Mouse (Mus musculus) spleen, adult 12 weeks (tissue): Measurements from ENCODE around the gene Sec16a.
A peak's percentile ranks its signal among the peaks of the same experiment; 100 is the strongest.

Experiments
- DNase-seq: peaks from one replicate; pipeline ENCODE4 v3.0.0; 2022; ENCODE audit warnings: low spot score

The Sec16a gene

GRCm38 (mm10) chr2:26444946-26445665 is at the start of gene Sec16a:
Sec16a (minus strand) TSS chr2:26445216.
- peak; percentile 99 for DNase-seq

- no peak for DNase-seq
These were observed 49.4 kb upstream of the Sec16a start for GRCm38 (mm10) chr2:26494396-26494795.

- no peak for DNase-seq
These were observed 48.2 kb upstream of the Sec16a start for GRCm38 (mm10) chr2:26493021-26493781.

GRCm38 (mm10) chr2:26490760-26491301 is 45.8 kb upstream of the Sec16a start:
- DNase-seq, result no peak

GRCm38 (mm10) chr2:26488535-26489135 is 43.6 kb upstream of the Sec16a start:
- no peak for DNase-seq

GRCm38 (mm10) chr2:26487322-26488021 is 42.5 kb upstream of the Sec16a start:
- no peak for DNase-seq

- no peak for DNase-seq
These were observed 41.9 kb upstream of the Sec16a start for GRCm38 (mm10) chr2:26486835-26487321.

GRCm38 (mm10) chr2:26486264-26486810 is 41.3 kb upstream of the Sec16a start:
- DNase-seq, result no peak

- no peak for DNase-seq
These were observed 40.7 kb upstream of the Sec16a start for GRCm38 (mm10) chr2:26485710-26486109.

- no peak for DNase-seq
These were observed 40.3 kb upstream of the Sec16a start for GRCm38 (mm10) chr2:26485278-26485677.

GRCm38 (mm10) chr2:26484169-26484568 is 39.2 kb upstream of the Sec16a start:
- no peak for DNase-seq

- peak; percentile 22 for DNase-seq
These were observed 38.3 kb upstream of the Sec16a start for GRCm38 (mm10) chr2:26483230-26483869.

GRCm38 (mm10) chr2:26482824-26483223 is 37.8 kb upstream of the Sec16a start:
- no peak for DNase-seq

- DNase-seq, result no peak
These were observed 36.9 kb upstream of the Sec16a start for GRCm38 (mm10) chr2:26481724-26482495.

- DNase-seq, result no peak
These were observed 35.9 kb upstream of the Sec16a start for GRCm38 (mm10) chr2:26480911-26481310.

- no peak for DNase-seq
These were observed 33.7 kb upstream of the Sec16a start for GRCm38 (mm10) chr2:26478685-26479205.

- DNase-seq, result no peak
These were observed 32.9 kb upstream of the Sec16a start for GRCm38 (mm10) chr2:26477911-26478310.

GRCm38 (mm10) chr2:26475505-26476430 is 30.8 kb upstream of the Sec16a start:
- no peak for DNase-seq
